Mouse (Mus musculus): ENCODE measurements at regions not wholly inside any gene's neighbourhood (a gene's known extent, or its start where the extent isn't known, plus 50 kb on each side); places are given as distances from the start of the nearest gene placed in this dataset.

DNA sequence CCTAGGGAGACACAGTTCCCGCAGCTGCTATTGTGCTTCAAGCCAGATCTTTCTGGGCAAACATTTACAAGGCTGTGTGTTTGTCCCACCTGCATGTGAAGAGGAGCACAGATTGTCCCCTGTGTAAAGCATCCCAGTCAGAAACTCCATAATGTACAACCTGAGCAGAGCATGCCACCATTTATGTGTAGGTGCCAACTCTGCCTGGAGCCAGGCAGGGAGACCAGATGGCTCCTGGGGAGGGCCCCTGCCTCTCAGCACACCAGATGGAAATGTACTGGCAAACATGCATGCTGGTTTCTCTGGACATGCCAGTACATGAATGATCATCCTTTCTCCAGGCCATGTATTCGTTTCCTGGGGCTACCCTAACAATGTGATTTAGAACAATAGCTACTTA lies 98.6 kb upstream of the Foxp3 start:
- DNase-seq (ENCODE audit: low spot score in 2 of 2): no peak

DNA sequence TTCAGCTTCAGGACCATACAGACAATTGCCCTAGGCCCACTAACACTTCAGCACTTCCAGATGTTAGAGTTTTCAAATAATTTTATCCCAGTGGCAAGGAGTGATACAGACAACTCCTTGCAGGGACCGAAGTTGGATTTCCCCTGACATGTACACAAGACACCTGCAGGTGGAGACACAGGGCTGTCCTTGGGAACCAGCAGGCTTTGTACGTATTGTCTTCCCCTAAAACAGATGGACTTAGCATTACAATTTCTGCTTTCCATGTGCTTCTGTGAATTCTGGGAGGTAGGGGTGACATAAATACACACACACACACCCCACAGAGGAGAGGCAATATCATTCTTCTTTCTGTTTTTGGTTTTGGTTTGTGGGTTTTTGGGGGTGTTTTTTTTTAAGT lies 98.2 kb upstream of the Usp27x start:
- peak; percentile 14 to 29 for DNase-seq (ENCODE audit: low spot score in 2 of 2)

DNA sequence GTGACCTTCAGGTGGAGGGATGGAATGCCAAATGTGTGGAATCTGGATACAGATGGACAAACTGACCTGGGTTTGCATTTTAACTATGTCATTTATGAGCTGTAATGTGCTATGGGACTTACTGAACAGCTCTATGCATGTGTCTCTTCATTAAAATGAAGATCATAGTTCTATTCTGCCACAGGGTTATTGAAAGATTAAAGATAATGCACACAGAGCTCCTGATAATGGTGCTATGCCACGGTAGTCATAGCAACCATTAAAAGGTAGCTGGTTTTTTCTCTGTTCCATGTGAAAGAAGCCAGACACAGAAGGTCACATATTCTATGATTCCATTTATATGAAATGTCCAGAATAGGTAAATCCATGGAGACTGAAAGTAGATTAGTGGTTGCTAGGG lies 94.2 kb upstream of the Usp27x start:
- DNase-seq (ENCODE audit: low spot score in 2 of 2): no peak

DNA sequence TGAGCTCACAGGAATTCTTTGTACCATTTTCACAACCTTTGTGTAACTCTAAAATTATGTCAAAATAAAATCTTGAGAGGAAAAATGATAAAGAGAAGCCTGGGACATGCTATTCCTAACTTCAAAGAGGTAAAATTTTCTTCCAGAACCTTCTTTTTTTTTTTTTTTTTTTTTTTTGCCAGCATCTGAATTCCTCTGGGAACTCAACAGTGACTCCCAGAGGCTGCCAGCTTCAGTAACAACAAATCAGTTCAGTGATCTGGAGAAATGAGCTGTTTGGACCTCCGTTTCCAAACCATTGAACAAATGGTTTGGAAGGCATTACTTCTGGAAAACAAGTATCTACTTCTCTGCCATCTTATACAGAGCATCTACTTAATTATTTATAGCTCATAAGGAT lies 92.4 kb upstream of the Usp27x start:
- DNase-seq (ENCODE audit: low spot score in 2 of 2): no peak

DNA sequence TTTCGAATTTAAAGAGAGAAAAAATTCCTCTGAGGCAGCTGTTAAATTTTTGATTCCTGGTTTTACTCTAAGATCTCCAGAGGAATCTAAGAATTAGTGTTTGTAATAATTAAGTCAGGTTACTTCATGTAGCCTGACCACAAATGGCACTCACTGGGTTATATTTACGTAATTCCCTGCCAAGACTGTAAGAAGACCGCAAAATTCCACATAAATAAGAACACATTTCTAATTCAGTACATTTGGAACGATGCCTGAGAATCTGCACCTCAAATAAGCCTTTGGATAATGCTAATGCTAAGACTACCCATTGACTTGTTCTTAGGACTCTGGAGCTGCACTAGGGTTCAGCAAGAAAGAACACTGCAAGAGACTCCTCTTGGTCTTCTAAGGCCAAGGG lies 81.2 kb upstream of the Usp27x start:
- DNase-seq (ENCODE audit: low spot score in 2 of 2): no peak

DNA sequence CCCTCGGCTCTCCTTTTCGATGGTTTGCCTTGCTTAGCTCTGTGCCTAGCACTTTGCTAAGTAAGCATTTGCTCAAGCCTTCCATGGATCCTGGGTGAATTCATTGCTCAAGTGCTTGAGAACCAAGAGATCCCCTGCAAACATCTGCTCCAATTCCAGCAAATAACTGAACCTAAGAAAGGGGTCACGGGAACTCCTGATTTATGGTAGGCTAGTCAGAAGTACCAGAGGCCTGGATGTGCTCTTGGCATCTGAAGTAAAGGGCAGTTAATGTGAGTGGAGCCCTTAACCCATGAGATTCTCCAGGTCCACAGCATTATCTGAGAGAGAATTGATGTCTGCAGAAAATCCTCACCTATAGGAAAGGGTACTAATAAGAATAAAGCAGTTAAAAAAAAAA lies 69.4 kb upstream of the Usp27x start:
- DNase-seq (ENCODE audit: low spot score in 2 of 2): no peak

DNA sequence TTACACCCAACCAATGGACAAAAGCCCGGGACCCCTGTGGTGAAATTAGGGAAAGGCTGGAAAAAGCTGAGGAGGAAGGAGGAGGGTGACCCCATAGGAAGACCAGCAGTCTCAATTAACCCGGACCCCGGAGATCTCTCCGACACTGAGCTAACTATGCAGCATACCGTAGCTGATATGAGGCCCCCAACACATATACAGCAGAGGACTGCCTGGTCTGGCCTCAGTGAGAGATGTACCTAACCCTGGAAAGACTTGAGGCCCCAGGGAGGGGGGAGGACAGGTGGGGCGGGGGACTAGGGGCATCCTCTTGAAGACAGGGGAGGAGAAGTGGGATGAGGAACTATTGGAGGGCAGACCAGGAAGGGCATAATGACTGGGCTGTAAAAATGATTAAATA lies 69.0 kb upstream of the Usp27x start:
- no peak for DNase-seq (ENCODE audit: low spot score in 2 of 2)

DNA sequence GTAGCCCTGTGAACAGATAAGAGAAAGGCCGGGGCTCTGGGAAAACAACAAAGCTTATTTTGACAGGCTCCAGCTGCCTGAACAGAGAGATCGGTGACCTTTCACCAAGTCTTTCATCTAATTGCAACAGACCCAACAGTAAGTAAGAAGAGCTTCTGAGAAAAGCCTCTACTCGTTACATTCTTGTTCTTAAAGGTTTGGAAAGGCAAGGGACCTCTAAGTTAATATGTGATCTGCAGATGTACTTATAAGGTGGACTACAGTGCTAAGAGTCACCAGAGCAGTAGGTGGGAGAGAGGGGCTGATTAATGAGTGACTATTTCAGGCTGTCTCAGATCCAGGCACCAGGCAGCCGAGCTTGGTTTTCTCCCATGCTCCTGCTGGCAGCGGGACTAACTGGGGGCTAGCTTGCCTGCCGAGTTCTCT lies 68.4 kb upstream of the Usp27x start:
- DNase-seq (ENCODE audit: low spot score in 2 of 2): no peak

DNA sequence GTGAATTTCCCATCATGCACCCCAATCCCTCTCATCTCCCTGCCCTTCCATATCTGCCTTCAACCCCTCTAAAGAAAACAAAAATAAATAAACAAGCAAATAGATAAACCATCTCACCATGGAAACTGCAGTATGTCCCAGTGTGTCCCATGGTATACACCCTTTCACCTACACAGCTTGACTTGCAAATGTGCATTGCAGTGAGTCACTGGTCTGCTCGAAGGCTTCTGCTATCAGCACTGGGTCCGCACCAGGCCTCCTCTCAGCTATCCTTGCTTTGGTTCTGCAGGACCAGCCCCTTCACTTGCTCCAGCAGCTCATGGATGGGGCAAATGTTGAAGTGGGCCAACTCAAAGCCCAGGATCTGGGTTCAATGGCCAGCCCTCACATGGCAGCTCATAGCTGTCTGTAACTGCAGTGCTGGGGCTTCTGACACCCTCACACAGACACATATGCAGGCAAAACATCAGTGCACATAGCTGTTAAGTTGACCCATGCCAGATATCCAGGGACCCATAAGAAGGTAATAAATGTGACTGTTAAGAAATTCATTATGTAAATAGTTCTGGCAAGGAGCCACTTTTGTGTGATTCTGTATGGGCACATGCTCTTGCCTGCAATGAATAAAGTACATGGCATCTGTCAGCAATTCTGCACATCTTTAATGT lies 59.9 kb upstream of the Usp27x start:
- DNase-seq (ENCODE audit: low spot score in 2 of 2): no peak

DNA sequence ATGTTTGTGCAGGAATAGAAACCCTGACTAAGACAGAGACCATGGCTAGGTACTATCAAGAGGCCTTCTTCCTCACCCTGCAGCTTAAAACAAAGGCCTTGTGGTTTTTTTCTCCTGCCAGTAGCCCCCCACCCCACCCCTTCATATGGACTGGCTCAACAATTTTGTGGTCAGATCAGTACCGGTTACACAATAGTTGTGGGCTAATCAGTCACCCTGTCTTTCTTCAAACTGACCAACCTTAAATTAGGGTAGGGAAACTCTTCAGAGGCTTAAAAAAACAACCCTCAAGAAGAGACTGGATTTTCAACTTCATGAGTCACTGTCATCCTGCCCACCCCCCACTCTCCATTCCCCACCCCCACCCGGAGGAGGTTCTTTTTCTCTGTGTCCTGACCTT lies 58.6 kb upstream of the Usp27x start:
- no peak for DNase-seq (ENCODE audit: low spot score in 2 of 2)

DNA sequence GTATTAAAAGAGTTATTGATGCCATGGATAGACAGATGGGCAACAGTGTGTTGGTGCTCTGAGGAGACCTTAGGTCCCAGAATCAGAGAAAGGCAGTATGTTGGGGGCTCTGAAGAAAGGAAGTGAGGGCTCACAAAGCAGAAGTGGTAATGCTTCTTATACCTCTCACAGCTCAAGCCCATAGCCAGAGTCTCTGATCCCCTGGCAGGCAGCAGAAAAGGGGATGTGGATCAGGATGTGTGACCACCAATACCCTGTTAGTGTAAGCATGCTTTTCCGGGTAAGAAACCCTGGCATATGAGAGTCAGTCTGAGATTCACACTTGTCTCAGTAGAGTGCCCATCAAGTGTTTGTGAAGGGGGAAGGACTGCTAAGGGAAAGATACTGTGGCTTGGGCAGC lies 54.8 kb upstream of the Usp27x start:
- no peak for DNase-seq (ENCODE audit: low spot score in 2 of 2)

DNA sequence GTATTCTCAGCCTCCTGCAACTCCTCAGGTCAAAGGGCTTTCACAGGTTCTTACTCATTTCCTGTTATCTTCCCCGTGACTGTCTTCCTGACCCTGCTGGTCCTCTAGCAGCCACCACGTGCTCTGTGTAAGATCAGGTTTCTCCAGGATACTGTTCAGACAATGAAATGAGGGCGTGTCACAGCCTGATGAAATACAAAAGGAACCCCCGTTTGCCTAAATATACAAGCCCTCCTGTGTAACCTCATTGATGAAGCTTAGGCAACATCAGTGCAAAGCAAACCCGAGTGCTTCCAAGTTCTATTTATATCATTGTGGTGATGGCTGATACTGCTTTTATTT lies 53.9 kb upstream of the Usp27x start:
- DNase-seq (ENCODE audit: low spot score in 2 of 2): no peak

DNA sequence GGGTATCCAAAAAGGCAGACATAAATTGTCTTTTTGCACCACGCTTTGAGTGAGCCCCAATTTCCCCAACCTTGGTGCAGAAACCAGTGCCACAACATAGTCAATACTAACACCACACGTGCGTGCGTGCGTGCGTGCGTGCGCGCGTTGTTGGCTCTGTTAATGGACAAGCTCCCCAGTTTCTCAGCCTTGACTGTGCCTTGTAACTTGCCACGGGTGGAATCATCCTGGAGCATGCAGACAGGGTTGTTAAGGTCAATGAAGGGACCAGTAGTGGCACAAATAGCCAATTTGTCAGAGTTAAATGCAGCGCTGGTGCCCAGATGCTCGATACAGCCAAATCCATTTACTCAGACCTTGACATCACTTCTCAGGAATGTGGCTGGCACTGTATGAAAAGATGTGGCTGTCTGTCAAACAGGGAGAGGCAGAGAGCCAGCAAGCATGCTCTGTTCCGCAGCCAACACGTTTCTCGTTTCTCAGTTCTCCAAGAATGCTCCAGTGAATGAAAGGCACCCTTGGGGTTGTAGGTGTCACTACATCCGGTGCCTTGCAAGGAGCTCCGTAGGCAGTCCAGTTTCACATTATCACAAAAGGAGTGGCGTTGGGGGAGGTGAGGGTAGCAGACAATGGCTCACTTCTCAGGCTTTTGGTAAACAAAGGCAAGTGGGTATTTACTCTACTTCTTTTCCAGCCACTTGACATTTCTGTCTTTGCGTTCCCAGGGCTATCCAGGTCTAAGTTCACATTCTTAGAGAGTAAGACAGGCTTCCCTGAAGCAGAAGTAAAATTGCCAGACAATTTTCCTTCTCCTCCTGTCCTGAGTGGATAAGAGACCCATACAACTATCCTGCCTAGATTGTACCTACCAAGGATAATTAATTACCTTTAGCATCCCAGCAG lies 53.2 kb upstream of the Usp27x start:
- peak in 1 of 2 experiments; percentile 9 for DNase-seq (ENCODE audit: low spot score in 2 of 2)
